Mouse (Mus musculus) cerebellum, postnatal 36 days (tissue): ENCODE data around the gene Hlf.

Source experiments
- DNase-seq, 2 experiments: peaks; one replicate each; pipeline ENCODE4 v3.0.0; 2021 to 2022; ENCODE audit warnings: mixed read lengths in 2 of 2

The Hlf gene

DNA sequence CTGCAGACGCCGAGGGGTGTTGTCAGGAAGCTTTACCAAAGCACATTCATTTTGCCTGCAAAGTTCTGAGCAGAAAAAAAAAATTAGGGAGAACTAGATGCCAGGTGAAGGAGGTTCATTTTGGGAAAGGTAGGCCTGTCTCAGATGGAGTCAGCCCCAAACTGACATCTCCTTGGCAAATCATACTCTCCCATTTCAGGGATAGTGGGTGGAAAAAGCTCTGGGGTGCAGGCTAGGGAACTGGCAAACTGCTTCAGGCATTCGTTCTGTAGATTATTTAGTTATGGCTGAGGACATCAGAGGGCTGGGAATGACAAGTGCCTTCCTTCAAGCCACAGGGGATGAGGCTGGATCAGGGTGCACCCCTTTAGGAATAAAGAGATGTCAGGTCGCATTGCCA lies 58.0 kb downstream of the Hlf start:
- DNase-seq = no peak

DNA sequence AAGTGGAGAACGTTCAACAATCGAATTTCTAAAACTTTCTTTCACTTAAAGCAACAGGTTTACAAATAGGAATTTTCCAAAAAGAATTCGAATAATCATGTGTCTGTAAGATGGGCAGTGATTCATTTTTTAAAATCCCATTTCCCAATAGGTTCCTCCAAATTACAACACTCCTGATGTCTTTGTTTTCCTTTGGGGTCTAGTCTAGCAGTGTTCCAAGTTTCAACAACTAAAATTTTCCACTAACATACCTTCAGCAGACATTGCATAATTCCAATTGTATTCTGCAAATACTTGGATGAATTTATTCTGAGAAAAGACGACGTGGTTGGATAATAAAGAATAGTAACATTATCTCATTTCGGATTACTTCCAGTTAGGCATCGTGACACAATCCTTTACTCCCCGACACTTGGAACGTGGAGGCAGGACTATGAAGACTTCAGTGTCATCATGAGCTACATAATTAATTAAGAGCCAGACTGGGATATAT lies 60.4 kb downstream of the Hlf start:
- DNase-seq = no peak

DNA sequence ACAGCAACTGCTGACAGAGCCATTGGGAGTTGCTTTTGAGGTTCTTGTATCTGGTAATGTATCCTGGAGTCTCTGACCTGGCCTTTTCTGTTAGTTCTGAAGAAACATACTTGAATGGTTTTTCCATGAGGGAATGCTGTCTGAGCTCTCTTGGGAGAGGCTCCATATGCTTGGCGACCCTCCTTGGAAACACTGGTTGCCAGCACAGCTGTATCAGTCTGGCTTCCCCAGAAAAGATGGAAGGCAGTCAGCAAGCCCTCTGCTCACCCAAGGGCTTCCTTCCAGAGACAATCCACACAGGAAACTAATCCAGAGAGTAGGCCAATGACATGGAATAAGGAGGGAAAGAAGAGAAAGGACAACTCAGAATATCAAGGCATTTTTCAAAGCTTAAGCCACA lies 63.9 kb downstream of the Hlf start:
- no peak for DNase-seq

DNA sequence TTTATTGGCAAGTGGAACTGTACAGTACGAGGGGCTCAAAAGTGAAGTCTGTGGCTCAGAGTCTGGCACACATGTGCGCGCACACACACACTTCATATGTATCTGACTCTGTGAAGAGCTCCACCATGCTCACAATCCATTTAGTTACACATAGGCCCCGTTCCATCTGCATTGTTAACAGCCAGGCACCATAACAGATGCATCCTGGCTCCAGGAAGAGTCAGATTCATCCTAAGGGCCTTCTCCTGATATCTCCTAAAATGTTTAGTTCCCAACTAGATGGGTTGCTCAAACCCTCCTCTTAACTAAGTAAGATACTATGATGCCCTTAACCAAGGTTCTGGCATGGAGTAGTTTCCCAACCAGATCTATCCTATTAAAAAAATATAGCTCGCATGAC lies 64.5 kb downstream of the Hlf start:
- no peak for DNase-seq

DNA sequence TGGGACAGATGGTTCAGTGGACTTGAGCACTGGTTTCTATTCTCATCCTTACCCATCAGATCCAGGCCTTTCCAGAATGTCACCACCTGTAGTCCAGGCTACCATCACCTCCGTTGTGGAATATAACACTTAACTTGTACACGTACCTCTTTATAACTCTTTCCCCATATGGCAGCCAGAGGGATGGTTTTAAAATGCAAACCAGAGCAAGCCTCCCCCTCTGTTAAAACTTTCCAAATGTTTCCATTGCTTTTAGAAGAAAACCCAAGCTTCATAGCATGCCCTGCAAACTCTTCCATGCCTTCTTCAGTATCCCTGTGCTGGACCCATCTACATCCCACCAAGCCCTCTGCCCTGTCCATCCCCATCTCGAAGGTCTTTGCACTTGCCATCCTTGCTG lies 66.1 kb downstream of the Hlf start:
- DNase-seq = no peak

DNA sequence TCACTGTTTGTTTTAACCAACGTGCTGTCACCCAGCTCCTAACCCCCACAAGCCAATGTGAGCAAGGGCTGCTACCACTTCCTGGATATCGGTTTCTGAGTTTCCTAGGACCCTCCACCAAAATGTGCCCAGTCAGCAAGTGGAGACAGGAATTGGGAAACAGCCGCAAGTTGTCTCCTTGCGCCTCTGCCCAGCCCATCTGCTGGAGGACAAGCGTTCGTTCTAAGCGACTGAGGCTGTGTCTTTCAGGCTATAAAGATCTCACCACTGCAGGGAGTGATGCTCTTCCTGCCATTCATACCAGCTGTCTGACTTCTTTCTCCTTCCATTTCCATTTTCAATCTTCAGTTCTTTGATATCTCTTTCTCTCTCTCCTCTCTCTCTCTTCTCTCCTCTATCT lies 69.8 kb downstream of the Hlf start:
- DNase-seq = no peak

DNA sequence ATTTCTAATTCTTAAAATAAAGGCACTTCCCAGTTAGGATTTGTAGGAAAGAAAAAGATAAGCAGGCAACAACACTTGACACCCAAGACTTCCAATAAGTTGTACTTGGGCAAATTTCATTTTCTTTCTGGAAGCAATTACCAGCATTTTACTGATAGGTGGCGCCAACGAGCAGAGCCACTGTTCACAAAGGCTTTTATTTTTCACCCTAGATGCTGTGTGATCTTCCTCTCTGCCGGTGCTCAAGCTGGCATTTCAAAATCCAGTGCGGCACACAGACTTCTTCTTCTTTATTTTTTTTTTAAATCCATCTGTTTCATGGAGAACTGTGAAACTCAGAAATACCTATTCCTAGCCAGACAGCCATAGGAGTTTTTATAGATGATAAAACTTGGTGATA lies 73.2 kb downstream of the Hlf start:
- peak; percentile 54 to 69 for DNase-seq

DNA sequence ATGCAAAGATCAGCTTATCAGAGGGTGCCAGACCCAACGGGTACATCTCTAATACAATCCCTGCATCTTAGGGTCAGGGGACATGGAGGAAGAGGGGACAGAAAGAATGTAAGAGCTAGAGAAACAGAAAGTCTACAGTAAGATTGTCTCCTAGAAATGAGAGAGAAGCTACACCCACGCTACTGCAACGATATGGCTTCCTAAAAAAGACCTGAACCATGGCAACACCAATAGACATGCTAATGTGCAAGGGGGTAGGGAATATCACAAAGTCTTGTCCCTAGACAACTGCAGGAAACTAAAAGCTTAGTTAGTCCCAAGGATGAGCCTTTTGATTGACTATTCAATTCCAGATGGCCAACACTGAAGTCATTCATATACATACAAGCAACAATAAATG lies 76.1 kb downstream of the Hlf start:
- no peak for DNase-seq

DNA sequence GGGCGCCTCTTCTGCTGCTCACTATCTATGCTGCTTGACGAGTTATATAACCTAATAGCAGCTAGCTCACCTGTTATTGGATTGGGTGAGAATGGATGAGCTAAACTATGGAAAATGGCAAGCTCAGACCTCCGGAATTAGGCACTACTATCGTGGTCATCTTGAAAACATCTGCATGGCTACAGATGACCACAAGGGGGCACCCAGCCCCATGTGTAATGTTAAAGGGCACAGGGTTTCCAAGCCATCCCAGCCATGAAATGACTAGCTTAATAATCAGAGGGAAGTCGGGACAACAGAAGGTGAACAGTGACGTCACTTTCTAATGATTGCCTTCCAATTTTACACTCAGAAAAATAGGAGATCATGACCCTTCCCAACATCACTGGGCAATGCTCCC lies 83.7 kb downstream of the Hlf start:
- peak; percentile 59 to 60 for DNase-seq

DNA sequence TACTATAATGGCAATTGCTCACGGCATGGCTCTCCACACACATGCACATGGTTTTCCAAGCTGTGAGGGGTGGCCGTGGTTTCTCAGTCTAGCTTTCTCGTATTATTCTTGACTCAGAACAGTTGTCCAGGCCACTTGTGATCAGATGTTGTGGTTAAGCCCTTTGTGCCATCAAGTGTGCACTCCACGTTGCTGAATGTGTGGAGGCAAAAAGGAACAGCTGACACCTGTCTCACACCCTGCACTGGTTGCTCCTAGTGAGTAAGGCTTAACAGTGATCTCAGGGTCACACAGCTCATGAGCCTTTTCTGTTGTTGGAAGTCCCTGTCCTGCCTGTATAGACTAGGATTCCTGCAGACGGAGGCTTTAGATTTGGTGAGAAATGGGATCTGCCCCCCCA lies 84.6 kb downstream of the Hlf start:
- no peak for DNase-seq

DNA sequence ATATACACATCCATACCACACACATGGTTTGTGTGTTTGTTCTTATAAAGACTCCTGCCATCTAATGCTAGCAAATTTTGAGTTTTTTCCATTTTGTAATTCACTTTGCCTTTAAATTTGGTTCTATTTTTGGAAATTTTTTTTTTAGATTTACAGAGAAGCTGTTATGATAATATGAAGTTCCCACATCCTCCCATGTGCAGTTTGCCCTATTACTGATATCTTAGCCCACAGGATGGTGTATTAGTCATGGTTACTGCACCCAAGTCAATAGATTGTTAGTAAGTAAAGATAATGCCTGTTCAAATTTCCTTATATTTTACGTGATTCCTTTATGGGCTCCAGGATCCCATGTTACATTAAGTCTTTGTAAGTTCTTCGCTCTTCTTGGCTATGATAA lies 96.1 kb downstream of the Hlf start:
- DNase-seq = no peak

DNA sequence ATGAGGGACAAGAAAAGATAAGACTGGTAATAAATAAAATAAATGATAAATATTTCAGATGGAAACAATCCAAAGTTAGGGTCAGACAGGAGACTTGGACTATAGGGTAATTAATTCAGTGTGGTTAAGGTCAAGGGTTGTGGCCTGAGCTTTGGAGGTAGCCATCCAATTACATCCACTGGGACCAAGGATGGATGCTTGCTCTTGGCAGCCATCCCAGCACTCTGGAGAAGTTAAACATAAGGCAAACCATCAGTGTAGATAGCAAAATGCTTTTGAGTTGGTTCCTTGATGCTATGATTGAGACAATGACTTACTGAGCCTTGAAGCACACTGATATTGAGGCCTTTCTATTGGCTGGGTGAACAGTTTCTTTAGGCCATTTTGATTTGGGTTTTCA lies 97.9 kb downstream of the Hlf start:
- no peak for DNase-seq

DNA sequence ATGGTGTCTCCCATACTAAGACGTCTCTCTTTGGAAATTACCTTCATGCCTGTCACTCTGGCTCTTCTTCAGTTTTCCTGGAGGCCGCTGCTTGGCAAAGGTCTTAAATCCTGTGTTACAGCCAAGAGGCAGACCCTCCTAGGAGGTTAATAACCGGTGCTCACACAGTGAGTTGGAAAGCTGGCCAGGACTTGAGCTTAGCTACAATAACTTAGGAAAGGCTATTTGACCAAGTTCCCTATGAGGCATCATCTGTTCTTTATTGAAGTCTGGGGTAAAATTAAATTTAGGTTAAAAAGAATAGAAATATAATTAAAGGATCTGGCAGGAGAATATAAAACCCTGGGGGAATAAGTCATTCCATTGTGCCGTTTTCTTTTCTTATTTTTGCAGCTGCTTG lies 99.5 kb downstream of the Hlf start:
- no peak for DNase-seq

DNA sequence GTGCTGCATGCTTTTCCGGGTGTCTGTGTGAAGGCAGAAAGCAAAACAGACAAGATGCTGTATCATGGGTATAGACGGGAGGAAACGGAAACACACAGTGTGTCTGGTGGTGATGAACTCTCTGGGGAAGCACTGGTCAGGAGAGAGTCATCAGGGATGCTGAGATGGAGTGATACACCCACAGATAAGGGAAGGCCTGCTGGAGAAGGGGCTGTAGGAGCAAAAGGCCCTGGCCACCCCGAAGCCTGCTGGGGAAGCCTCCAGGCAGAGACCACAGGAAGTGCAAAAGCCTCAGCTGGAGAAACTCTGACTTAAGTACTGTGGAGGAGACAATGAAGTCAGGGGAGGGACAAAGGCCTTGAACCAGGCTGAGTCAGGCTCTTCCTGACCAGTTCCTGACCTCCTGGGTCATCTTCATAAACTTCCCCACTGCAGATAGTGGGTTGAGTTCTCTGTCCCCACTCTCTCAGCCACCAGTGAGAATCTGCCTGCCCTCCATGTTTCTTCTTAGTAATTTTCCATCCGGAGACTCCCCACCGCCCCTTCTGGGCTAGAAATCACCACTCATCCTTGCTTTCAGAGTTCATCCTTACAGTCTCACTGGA lies 104.0 kb downstream of the Hlf start:
- DNase-seq = no peak
